Mouse (Mus musculus): Measurements from ENCODE around the gene Kcnh4. TPM values are rescaled to one million over a fixed set of nuclear protein-coding genes. Genes with fewer than 3 reads are reported as not detected.

Kcnh4 gene
- total RNA-seq, 2 experiments from 2014 or later = not detected

DNA sequence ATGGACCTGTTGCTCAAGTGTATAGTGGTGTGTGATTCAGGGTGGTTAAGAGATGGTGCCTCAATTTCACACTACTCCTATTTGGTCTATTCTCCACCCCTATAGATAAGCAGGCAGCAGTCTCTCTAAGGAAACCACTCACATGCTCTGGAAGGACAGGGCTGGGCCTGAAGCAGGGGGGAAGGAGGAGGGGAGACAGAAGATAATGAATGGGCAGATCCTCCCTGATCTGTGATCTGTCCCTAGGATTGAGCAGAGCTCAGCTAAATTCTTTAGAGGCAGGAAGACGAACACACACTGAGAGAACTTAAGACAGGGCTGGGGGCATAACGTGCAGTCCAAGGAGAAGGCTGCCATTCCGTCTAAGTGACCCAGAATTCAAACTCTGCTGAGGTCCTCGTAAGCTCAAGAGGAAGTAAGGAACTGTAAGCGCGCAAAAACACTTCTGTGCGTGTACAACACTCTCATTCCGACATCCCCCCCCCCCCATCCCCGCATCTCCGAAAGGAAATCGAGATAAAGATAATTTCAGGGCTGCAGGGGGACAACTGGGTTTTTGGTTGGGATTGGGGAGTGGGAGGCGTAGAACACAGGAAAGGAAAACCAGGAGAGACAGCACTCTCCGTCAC is 22.5 kb downstream of the Kcnh4 start:
- intact Hi-C loops (cut with DNase I; ENCODE audit: low total_unique reads) = no loop called here
- DNase-seq = no peak

DNA sequence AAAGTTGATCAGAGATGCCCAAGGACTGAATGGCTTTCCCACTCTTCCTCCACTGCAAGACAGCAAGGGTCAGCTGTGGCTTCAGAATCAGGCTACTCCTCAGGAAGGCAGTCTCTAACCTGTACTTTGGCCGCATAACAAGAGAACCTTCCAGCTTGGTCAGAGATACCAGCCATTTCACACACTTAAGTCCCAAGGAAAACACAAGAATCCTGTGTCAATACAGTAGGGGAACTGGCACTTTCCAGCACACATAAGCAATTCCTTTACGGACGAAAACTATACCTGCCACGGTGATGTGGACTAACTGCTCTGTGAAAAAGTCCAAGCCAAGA is 23.0 kb downstream of the Kcnh4 start:
- intact Hi-C loops (cut with DNase I; ENCODE audit: low total_unique reads) = no loop called here
- no peak for DNase-seq

DNA sequence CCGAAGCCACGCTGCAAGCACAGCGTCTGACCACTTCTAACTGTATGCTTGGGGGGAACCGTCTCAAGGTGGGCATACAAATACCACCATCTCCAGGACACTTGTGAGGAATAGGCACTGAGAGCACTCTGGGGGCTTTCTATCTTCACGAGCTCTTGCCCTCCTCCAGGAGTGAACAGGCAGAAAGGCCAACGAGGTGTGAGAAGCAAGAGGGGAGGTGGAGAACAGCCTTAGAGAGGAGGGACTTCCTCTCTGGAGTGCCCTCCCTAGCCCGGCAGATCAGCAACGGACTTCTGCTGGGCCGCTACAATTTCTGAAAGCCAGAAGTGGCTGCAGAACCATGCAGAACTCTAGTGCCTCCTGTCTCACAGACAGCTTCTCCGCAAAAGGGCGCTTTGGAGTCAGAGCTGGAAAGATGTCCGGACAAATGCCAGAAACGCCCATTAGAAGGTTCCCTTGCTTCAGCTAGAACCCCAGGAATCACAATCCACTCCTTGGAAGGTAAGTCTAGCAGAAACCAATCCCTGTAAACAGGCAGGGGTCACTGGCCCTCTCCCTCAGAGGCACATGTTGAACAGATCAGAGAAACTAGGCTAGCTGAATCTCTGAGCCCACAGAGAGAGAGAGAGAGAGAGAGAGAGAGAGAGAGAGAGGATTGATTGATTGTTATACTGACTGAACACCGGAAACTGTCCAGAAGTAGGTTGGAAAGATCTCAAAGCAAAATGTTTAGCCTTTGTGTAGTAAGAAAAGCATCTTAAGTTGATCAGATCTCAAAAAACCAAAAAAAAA is 23.6 kb downstream of the Kcnh4 start:
- DNase-seq = no peak
- intact Hi-C loops (cut with DNase I; ENCODE audit: low total_unique reads) = no loop called here

DNA sequence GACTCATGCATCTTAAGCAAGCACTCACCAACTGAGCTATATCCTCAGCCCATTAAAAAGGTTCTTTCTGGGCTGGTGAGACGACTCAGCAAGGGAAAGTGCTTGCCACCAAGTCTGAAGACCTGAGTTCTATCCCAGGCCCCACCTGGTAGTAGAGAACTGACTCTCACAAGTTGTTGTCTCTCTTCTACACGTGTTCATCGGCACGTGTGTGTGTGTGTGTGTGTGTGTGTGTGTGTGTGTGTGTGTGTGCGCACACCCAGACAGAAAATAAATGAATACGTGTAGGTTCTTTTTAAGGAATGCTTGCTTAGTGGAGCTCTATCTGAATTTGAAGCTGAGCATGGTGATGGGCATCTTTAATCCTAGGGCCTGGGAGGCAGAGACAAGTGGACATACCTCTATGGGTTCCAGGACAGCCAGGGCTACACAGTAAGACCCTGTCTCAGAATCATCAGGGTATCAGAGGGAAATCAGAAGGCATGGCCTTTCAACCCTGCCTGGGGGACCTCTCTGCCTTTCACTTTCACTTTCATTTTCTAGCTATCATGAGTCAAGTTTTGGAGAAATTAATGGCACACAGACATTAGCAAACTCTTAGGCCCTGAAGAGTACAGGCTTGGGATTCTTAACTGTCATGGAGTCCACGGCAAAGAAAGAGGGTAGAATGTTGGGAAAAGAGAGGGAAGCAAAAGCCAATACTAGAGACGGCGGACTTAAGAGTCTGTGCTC is 24.4 kb downstream of the Kcnh4 start:
- intact Hi-C loops (cut with DNase I; ENCODE audit: low total_unique reads) = no loop called here

DNA sequence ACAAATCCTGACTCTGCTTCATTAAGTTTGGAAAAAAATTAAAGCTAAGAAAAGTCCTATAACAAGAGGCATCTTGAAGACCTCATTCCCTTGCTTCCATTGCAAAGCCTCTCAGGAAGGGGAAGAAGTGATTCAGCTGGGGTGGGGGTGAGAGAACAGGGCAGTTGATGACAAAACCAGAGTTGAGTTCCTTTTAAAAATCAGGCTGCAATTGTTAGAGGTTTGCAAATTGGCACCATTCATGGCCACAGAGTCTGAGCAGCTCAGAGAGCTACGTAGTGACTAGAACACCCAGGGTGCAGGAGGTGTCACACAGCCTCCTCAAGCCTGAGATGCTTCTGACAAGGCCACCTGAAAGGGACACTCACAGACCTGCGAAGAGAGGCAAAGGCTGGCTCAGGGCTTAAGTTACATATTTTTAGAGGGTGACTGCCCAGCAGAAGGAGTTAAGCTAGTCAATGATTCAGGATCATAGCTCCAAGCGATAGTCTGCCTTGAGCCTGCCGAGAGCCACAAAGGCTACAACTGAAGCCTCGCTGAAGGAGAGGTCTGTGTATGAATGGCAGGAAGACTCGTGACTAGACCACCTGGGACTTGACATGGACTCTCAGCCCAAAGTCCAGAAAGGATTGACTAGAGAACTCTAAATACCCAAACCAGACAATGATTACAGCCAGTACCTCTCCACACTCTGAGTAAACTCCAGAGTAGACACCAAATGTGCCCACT is 29.1 kb downstream of the Kcnh4 start:
- intact Hi-C loops (cut with DNase I; ENCODE audit: low total_unique reads) = no loop called here
- no peak for DNase-seq

More for the DNA sequence above, 24.4 kb downstream of the Kcnh4 start:
- no peak for DNase-seq

DNA sequence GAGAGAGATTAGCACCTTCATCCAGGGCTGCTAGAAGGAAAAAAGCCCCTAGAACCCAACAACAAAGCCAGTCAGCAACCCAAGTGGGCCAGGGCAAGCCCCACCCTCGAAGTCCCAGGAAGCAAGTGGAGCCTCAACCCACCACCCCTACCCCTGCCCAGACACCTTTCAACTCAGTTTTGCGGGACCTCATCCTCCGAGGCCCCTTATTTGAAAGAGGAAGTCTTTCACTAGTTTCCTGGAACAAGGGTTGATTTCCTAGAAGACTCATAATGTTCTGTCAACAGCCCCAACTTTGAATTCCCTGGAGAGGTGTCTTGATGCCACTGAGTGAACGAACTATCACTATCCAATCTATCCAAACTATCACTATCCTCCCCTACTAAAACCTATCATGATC is 29.8 kb downstream of the Kcnh4 start:
- no peak for DNase-seq
- intact Hi-C loops (cut with DNase I; ENCODE audit: low total_unique reads) = no loop called here

DNA sequence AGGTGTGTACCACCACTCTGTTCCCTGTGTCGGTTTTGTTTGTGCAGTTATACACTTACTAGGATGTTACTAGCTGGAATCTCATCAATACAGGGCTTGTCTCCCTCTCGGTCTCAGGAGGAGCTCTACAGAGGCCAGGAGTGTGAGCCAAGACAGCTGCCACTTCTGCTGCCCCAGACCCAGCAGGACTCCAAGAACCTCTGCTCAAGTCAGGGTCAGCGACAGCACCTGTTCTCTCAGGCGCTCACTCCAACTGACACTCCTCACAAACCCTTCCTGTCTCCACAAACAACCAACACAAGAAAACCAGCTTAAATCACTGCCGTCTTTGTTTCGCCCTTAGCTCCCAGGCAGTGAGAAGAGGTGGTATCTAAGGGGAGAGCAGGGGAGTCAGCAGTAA is 31.1 kb downstream of the Kcnh4 start:
- intact Hi-C loops (cut with DNase I; ENCODE audit: low total_unique reads) = no loop called here
- DNase-seq = no peak

DNA sequence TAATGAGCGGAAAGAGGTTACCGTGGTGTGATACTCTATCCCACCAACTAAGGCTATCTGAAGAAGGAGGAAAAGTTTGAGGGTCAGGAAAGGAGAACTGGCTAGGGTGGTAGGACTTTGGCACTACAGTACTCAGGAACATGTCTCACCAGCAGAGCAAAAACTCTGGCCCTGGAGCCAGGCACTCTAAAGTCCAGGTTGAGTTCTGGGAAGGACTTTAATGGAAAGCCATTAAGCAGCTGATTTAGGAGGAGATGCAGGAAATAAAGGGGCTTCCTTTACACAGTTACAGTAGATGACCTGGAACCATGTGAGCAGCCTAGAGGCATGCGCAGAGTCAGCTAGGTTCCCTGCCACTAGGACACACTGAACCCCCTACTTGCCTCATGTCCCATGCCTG is 32.5 kb downstream of the Kcnh4 start:
- no peak for DNase-seq
- intact Hi-C loops (cut with DNase I; ENCODE audit: low total_unique reads) = no loop called here

DNA sequence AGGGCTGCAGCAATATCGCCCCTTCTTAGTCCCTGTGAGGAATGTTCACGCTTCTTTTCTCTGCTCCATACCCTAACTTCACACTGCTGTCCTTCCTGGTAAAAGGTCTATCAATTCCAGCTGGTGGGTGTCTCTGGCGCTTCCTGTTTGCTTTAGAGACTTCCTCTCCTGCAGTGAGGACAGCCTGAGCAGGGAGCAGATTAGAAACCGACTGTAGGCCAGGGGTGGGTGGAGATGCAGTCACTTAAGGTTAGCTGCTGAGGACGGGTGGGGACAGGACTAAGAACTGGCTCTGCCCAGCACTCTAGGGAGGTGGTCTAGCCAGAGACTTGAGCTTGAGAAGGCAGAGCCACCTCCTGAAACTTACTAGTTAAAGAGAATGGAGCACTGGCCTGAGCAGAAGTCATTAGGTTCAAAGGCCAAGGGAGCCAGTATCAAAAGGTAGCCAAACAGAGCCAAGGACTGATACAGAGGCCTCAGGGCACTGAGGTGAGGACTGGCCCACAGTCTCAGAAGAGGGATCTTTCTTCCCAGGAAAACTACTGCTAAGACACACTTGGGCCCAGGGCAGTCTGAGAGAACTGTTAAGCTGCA is 34.7 kb downstream of the Kcnh4 start:
- intact Hi-C loops (cut with DNase I; ENCODE audit: low total_unique reads) = no loop called here

DNA sequence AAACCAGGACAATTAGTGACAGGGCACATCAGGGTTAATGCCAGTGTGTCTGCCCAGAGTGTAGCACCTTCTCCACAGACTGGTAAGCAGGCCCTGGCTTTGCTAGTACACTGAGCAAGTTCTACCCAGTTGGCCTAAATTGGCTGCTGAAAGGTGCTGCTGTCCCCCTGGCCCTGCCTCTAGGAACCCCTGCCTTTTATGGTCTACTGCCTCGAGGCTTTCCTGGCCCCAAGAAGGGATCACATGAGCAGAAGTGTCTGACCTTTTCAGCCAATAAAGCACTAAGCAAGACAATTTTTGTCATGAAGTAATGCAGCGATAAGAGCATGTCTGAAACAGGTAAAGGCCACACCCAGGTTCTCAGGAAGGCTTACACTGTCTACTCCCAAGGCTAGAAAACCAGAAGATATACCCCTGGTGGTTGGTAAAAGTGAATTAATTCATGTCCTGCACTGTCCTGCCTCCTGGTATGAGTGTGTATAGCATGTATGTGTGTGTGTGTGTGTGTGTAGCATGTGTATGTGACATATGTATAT is 37.2 kb downstream of the Kcnh4 start:
- intact Hi-C loops (cut with DNase I; ENCODE audit: low total_unique reads) = no loop called here
- DNase-seq = no peak

More for the DNA sequence above, 34.7 kb downstream of the Kcnh4 start:
- DNase-seq = no peak

DNA sequence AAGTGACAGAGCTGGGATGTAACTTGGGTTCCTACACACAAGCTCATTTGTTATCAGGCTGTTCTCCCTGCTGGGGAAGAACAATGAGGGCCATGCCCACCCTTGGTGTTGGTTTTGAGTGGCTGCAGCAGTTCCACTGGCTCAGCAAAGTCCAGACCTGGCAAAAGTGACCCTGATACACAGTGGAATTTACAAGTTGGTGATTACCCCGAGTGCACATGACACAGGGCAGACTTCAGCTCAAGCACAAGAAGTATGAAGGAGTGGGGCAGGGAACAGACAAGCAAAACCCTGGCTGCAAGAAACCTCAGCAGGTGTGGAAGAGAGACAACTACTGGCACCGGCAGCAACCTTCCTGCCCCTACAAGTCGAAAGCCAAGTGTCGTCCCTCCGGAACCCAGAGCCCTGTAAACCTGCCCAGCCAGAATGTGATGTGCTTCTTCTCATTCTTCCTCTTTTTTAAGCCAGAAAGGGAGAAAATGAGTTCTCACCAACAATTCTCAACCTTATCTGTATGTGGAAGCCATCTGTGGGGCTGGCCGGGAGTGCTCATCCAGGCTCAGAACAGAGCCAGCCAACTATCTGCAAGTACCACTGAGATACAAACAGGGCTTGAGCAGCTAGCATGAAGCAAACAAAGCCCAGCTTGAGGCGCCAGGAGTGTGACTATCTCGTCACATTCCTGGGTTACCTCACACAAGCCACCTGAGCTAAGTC is 37.8 kb downstream of the Kcnh4 start:
- DNase-seq = no peak

DNA sequence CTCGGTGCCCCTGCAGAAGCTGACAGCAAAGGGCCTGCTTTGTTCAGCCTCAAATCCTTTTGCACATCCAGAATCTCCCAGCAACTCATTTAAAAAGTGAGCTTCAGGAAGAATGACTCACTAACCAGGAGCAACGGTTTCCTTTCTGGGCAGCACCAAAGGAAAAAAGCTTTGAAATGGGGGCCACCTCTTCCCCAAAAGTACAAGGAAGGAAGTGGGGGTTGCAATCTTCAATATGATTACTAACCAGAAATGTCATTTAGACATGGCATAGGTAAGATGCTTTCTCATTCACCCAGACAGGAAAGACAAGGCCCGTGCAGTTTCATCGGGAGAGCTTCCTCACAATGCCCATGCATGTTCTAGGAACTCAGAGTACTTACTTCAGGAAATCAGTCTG is 38.5 kb downstream of the Kcnh4 start:
- intact Hi-C loops (cut with DNase I; ENCODE audit: low total_unique reads) = no loop called here

More for the DNA sequence above, 37.8 kb downstream of the Kcnh4 start:
- intact Hi-C loops (cut with DNase I; ENCODE audit: low total_unique reads) = no loop called here

DNA sequence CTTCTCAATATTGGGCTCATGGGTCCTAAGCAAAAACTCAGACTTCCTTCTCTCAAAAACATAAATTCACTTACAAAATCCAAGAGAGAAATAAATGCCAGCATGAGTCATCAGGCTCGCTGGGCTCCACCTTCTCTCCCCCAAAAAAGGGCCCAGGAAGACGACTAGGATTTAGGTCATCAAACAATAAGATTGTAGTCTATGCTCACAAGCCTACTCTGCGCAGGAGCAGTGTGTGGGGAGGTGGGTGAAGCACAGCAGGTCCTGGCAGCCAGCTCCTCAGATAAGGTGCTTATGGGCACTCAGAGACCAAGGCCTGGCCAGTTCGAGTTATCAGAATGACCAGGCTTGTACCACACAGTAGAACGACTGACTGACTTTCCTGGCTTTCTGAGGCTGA is 39.4 kb downstream of the Kcnh4 start:
- intact Hi-C loops (cut with DNase I; ENCODE audit: low total_unique reads) = no loop called here
- no peak for DNase-seq

More for the DNA sequence above, 38.5 kb downstream of the Kcnh4 start:
- no peak for DNase-seq

DNA sequence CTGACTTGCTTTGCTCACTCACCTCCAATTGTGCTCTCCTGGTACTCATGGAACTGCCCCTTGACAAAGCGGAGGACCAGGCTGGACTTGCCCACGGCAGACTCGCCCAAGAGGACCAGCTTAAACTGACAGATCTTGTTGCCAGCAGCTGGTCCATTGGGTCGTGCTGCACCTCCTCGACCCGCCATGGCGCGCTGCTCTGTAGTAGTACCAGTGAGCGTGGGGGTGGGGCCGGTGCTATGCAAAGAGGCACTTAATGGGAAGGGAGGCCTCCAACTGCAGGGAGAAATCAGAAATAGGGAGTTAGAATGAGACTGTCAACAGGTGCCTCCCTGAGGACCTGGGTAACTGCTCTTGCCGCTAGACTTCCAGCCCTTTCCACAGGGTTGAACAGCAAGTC is 39.8 kb downstream of the Kcnh4 start:
- no peak for DNase-seq
- intact Hi-C loops (cut with DNase I; ENCODE audit: low total_unique reads) = no loop called here

DNA sequence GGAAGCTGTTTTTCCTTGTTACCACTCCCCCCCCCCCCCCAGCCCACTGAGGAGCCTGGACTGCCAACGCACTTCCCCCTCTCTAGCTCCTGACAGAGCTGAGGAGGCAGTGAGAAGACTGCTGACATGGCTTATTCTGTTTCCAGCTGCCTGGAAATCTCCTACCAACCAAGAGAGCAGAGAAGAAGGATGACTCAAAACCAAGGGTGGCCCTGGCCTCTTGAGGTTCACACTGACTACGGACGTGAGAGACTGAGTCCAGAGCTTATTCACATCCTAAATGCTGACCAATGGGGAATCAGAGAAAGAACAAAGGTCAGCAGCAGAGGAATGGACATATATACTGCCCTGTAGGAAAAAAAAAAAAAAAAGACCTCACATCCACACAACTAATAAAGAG is 40.4 kb downstream of the Kcnh4 start:
- DNase-seq = no peak
- intact Hi-C loops (cut with DNase I; ENCODE audit: low total_unique reads) = no loop called here

DNA sequence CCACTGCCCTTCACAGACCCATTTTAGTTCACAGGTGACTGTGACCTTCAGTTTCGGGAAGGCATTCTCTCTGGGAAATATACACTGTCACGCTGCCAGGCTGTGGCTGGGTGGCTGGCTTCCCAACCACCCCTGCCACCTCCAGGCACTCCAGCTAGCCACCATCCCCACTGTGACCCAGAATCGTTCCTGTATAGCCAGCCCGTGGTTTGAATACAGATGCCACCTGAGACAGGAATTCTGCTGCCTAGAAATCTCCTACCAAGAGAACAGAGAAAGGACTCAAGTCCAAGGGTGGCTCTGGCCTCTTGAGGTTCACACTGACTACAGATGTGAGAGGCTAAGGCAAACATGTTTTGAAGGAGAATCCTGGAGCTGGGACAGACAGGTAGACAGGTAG is 40.9 kb downstream of the Kcnh4 start:
- no peak for DNase-seq
- intact Hi-C loops (cut with DNase I; ENCODE audit: low total_unique reads) = no loop called here

DNA sequence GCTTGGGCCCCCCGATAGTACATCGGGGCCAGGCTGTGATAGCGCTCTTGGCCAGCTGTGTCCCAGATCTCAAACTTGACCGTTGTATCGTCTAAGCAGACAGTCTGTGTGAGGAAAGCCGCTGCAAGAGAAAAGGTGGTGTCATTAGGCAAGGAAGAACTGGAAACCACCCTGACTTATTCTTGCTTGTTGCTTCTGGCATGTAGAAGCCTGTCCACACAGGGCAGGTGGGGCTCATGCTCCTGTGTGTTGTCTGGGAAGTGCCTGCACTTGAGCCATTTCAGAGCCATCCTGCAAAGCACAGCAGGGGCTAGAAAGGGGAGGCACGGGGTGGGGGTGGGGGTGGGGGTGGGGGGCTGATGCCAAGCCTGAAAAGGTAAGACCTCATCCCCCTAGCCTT is 41.3 kb downstream of the Kcnh4 start:
- intact Hi-C loops (cut with DNase I; ENCODE audit: low total_unique reads) = no loop called here

DNA sequence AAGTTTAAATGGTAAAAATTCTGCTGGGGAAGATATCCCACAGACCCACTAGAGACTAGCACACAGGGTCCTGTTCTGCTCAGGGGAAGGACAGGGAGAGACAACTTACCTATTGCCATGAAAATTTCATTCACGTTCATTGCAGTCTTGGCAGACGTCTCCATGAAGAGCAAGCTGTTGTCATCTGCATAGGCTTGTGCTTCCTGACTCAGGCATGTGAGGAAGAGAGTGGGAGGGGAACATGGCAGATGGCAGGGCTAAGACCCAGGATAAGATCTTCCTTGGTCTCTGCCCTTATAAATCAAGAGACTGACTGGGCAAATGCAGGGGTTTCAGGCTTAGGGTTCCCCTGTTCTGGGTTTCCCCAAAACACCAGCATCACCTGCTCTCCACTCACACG is 43.1 kb downstream of the Kcnh4 start:
- intact Hi-C loops (cut with DNase I; ENCODE audit: low total_unique reads) = no loop called here
- DNase-seq = no peak

More for the DNA sequence above, 41.3 kb downstream of the Kcnh4 start:
- no peak for DNase-seq

DNA sequence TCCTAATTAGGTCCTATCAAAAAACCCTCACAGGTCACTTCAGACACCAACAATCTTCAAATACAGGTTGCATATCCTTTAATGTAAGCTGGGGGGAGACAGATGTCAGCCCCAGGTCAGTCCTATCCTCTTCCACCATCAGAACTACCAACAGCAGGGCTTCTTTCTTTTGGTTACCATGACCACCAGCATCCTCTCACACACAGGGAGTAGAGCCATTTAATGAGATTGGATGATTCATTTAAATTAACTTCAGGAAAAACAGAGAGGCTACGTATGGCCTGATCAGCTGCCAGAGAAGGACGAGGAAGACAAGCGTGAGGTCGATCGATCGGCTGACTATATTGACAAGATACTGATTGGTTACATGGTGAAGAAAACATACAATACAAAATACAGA is 44.8 kb downstream of the Kcnh4 start:
- intact Hi-C loops (cut with DNase I; ENCODE audit: low total_unique reads) = loop anchor here (2.0 kb wide), 1 partner anchor 46 kb away; no protein-coding TSS in a partner anchor
- DNase-seq = no peak
